Mouse (Mus musculus) forebrain, embryonic 13.5 days (tissue): ENCODE data around the gene Acer2. TPM values are rescaled to one million over a fixed set of nuclear protein-coding genes. Genes with fewer than 3 reads are reported as not detected.

Source experiments
- ATAC-seq: fragments of 200-750 bp; cut with Nextera tagmentation; 2 replicates; pipeline ENCODE4 v1.8.0; 2017
- H3K27ac ChIP-seq: fragments of 300-500 bp; sonication (generic); 2 replicates; pipeline ENCODE4 v1.5.1; 2015; ENCODE audit warnings: inconsistent platforms, mild to moderate bottlenecking, moderate library complexity
- H3K27me3 ChIP-seq: fragments of 300-500 bp; sonication (generic); 2 replicates; pipeline ENCODE4 v1.6.1; 2015; ENCODE audit warnings: mild to moderate bottlenecking, inconsistent platforms
- H3K36me3 ChIP-seq: fragments of 300-500 bp; sonication (generic); 2 replicates; pipeline ENCODE4 v1.6.1; 2015; ENCODE audit warnings: mild to moderate bottlenecking, inconsistent platforms; ENCODE audit not compliant: poor library complexity, severe bottlenecking
- H3K4me1 ChIP-seq: fragments of 300-500 bp; sonication (generic); 2 replicates; pipeline ENCODE4 v1.6.1; 2015; ENCODE audit warnings: inconsistent platforms
- H3K4me2 ChIP-seq: fragments of 300-500 bp; sonication (generic); 2 replicates; pipeline ENCODE4 v1.6.1; 2015; ENCODE audit warnings: inconsistent platforms, mild to moderate bottlenecking, moderate library complexity
- H3K4me3 ChIP-seq: fragments of 300-500 bp; sonication (generic); 2 replicates; pipeline ENCODE4 v1.5.1; 2015; ENCODE audit warnings: mild to moderate bottlenecking, inconsistent platforms
- H3K9ac ChIP-seq: fragments of 300-500 bp; sonication (generic); 2 replicates; pipeline ENCODE4 v1.6.1; 2015; ENCODE audit warnings: mild to moderate bottlenecking, inconsistent platforms
- H3K9me3 ChIP-seq: fragments of 300-500 bp; sonication (generic); replicated peaks from 2 replicates; pipeline ENCODE4 v1.6.1; 2016; ENCODE audit warnings: inconsistent platforms
- WGBS: fragments of 180-500 bp; shearing (Covaris S2); methylation state at CpG from one replicate; pipeline ENCODE4 v1.1.7; 2015; 5-methylcytosine and 5-hydroxymethylcytosine counted together
- polyA plus RNA-seq: library from polyadenylated mRNA; unstranded; fragments of >200 nt; fragmentation: Nextera tagmentation; extraction: Ambion mirVana; gene quantifications from 2 replicates; pipeline ENCODE4 v1.2.1, GENCODE M21; 2015

Gene Acer2
- polyA plus RNA-seq, 1 experiment from 2014 or later, result 10.9 TPM

DNA sequence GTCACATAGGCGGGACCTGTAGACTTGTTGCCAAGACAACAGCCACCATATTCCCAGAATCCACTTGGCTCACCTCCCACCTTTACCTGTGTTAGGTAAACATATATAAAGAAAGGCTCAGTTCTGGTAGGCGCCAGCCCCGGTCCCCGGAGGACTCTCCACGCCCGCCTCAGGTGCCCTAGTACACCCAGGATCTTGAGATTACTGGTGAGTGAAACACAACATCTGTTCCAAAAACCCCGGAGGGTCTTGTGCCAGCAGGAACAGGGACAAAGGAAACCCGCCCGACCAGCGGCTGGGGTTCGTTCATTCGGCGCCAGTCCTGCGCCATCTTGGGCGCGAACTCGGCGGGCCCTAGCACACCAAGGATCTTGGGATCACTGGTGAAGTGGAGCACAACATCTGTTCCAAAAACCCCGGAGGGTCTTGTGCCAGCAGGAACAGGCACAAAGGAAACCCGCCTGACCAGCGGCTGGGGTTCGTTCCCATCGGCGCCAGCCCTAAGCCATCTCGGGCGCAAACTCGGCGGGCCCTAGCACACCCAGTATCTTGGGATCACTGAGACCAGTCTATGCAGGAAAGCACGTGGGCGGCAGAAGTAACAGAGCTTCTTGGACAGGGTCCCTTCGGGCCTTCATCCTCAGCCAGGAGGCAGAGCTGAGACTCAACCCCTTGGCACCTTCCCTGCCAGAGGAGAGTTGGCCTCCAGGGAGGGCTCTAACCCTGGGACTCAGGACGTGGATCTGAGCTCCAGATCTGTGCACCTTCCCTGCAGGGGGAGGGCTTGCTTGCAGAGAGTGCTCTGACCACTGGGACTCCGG is 56.6 kb downstream of the Acer2 start:
- peak overlapping the region; percentile 66 for H3K4me2 ChIP-seq
- peak; percentile 82 for ATAC-seq
- H3K27me3 ChIP-seq, result no peaks in the 10 kb centered on the region
- peak overlapping the region; percentile 33; the same call in 1 of the 2 replicates for H3K27ac ChIP-seq
- H3K9ac ChIP-seq, result peak overlapping the region; percentile 71
- H3K4me1 ChIP-seq, result 0 out of 2 replicates have a peak, but pooled peaks cover 5% of the 10 kb centered on the region
- H3K4me3 ChIP-seq, result peak overlapping the region; percentile 47
- no peaks in the 10 kb centered on the region for H3K9me3 ChIP-seq
- 8% methylated on average over 33 of the region's 33 CpGs for WGBS
- no peaks in the 10 kb centered on the region for H3K36me3 ChIP-seq

DNA sequence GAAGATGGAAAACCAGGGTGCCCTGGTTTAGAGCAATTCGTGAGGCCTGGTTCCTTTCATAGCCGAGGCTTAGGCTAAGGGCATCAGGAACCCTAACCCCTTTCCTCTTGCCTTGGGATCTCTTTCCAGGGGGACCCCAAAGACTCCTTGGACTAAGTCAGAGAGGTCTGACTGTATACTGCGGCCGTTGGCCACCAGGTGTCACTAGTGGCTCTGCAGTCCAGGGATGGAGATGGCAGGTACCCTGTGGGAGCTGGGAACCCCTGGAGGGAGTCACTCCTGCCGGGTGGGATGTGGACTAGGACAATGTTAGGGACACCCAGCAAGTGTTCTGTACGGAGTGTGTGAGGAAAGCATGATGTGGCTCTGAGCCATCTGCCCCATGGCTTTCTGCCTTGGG is 58.8 kb downstream of the Acer2 start:
- H3K27me3 ChIP-seq, result no peaks in the 10 kb centered on the region
- 76% methylated on average over 6 of the region's 6 CpGs for WGBS
- H3K4me2 ChIP-seq, result no peak overlapping the region
- no peaks in the 10 kb centered on the region for H3K9me3 ChIP-seq
- ATAC-seq, result no peak
- H3K4me1 ChIP-seq, result 0 out of 2 replicates have a peak, but pooled peaks cover 5% of the 10 kb centered on the region
- H3K36me3 ChIP-seq, result no peaks in the 10 kb centered on the region
- H3K4me3 ChIP-seq, result no peak overlapping the region
- no peak overlapping the region for H3K27ac ChIP-seq
- no peak overlapping the region for H3K9ac ChIP-seq

DNA sequence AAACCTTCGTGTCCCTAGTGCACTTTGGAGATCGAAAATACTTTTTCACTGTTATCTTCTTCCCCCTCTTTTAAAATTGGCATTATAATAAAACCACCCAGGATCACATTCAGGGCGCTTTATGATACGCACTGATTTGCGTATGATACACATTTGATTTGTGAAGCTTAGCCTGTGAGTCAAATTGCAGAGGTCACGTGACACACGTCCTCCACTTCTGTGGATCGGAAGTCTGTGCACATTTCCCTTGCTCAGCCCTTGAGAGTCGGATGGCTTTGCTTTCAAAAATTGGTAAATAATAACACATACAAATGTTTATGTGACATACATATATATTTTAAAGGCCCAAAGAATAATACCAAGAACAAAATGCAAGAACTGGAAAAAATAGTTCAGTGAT is 62.0 kb downstream of the Acer2 start:
- 0 out of 2 replicates have a peak, but pooled peaks cover 2% of the 10 kb centered on the region for H3K4me1 ChIP-seq
- H3K9ac ChIP-seq, result no peak overlapping the region
- H3K27me3 ChIP-seq, result no peaks in the 10 kb centered on the region
- no peak overlapping the region for H3K27ac ChIP-seq
- no peaks in the 10 kb centered on the region for H3K36me3 ChIP-seq
- H3K9me3 ChIP-seq, result no peaks in the 10 kb centered on the region
- H3K4me2 ChIP-seq, result no peak overlapping the region
- H3K4me3 ChIP-seq, result no peak overlapping the region
- no peak for ATAC-seq
- WGBS, result 96% methylated on average over 9 of the region's 9 CpGs

DNA sequence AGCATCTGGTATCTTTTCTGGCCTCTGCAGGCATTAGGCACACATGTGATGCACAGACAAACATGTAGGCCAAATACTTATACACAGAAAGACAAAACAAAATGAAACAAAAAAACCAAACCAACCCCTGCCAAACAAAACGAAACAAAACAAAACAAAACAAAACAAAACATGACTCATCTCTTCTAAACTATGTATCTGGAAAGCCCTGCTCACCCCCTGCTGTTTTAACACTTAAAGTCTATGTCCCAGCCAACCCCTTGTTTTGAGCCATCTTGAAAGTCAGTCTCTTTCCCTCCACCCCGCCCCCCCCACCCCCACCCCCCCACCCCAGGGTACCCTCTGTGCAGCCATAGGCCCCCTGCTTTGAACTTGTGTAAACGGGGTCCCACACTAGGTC is 62.5 kb downstream of the Acer2 start:
- ATAC-seq, result no peak
- Histone ChIP-seq H3K27ac (no peak overlapping the region), H3K4me2 (no peak overlapping the region), H3K36me3 (no peaks in the 10 kb centered on the region), H3K4me3 (no peak overlapping the region), H3K9me3 (no peaks in the 10 kb centered on the region), H3K9ac (no peak overlapping the region), H3K27me3 (no peaks in the 10 kb centered on the region), H3K4me1 (no peaks in the 10 kb centered on the region)
- 63% methylated on average over 3 of the region's 3 CpGs for WGBS

DNA sequence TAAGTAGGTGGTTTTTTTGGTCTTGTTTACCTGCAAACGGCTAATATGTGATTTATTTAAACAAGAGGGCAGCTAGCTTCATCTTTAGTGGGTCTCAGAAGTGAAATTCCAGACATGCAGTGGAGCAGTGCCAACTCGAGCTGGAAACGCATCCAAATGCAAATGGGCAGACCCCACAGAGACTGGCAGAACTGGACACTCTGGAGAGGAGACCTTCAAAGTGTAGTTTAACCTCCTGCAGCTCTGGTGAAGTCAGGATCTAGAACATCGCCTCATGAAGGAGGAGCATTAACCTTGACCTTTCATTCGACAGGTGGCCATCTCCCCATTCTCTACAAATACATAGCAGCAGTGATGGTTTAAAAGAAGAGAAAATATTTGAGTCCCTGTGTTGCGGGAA is 68.5 kb downstream of the Acer2 start:
- H3K36me3 ChIP-seq, result no peaks in the 10 kb centered on the region
- no peak overlapping the region for H3K4me3 ChIP-seq
- H3K27ac ChIP-seq, result no peak overlapping the region
- no peak for ATAC-seq
- no peak overlapping the region for H3K4me2 ChIP-seq
- H3K27me3 ChIP-seq, result no peaks in the 10 kb centered on the region
- H3K9me3 ChIP-seq, result no peaks in the 10 kb centered on the region
- no peak overlapping the region for H3K9ac ChIP-seq
- no peaks in the 10 kb centered on the region for H3K4me1 ChIP-seq
- 82% methylated on average over 6 of the region's 6 CpGs for WGBS

DNA sequence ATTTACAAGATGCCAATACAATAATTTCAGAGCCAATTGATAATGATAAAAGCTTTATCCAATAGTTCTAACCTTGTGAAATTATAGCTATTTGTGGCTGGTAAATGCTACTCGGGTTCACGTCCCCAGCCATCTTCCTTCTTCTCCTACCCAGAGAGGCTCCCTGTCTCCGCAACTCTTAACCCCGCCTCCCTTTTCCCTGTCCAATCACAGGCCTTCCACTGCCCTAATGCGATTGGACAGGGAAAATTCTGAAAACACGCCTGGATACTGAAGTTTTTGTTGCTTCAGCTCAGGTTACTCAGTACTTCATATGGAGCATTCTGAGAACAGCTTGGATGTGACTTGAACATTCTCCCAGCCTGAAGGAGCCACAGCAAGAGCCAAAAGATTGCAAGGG is 69.1 kb downstream of the Acer2 start:
- Histone ChIP-seq H3K9me3 (no peaks in the 10 kb centered on the region), H3K9ac (no peak overlapping the region), H3K4me1 (no peaks in the 10 kb centered on the region), H3K4me2 (no peak overlapping the region), H3K36me3 (no peaks in the 10 kb centered on the region), H3K27ac (no peak overlapping the region), H3K27me3 (no peaks in the 10 kb centered on the region), H3K4me3 (no peak overlapping the region)
- 58% methylated on average over 6 of the region's 6 CpGs for WGBS
- no peak for ATAC-seq

DNA sequence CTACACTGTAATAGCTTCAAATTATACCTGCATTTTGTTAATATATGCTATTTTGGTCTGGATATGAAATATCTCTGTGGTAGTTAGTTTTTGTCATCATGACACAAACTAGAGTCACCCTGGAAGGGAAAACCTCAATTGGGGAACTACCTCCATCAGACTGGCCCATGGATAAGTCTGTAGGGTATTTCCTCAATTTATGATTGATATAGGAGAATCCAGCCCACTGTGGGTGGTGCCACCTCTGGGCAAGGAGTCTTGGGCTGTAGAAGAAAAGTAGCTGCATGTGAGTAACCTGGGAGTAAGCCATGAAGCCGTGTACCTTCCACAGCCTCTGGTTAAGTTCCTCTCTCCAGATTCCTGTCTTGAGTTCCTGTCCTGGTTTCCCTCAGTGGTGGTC is 74.6 kb downstream of the Acer2 start:
- Histone ChIP-seq H3K27me3 (no peaks in the 10 kb centered on the region), H3K4me2 (no peak overlapping the region), H3K9me3 (no peaks in the 10 kb centered on the region), H3K9ac (no peak overlapping the region), H3K27ac (no peak overlapping the region), H3K36me3 (no peaks in the 10 kb centered on the region), H3K4me1 (no peaks in the 10 kb centered on the region), H3K4me3 (no peak overlapping the region)
- no peak for ATAC-seq
- WGBS, result 100% methylated on average over 1 of the region's 1 CpGs

DNA sequence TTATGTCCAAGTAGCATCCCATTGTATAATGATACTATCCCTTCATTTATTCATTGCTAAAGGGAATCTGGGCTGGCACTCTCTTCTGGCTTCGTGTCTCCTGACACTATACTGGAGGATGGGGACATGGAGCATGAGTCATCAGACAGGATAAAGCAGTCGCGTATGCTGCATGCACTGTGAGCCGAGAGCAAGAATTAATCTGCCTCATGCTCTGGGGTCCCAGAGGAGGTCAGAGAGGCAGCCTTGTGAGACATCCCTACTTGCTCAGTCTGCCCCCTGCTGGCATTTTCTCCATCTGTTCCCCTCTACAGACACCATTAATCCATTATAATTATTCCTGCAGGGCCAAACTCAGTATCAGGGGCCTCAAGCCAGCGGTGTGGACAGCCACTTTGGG is 79.3 kb downstream of the Acer2 start:
- H3K27me3 ChIP-seq, result no peaks in the 10 kb centered on the region
- H3K4me2 ChIP-seq, result no peak overlapping the region
- H3K9me3 ChIP-seq, result no peaks in the 10 kb centered on the region
- no peaks in the 10 kb centered on the region for H3K36me3 ChIP-seq
- H3K9ac ChIP-seq, result no peak overlapping the region
- WGBS, result 61% methylated on average over 5 of the region's 5 CpGs
- H3K4me1 ChIP-seq, result 0 out of 2 replicates have a peak, but pooled peaks cover 3% of the 10 kb centered on the region
- no peak overlapping the region for H3K4me3 ChIP-seq
- ATAC-seq, result no peak
- no peak overlapping the region for H3K27ac ChIP-seq

DNA sequence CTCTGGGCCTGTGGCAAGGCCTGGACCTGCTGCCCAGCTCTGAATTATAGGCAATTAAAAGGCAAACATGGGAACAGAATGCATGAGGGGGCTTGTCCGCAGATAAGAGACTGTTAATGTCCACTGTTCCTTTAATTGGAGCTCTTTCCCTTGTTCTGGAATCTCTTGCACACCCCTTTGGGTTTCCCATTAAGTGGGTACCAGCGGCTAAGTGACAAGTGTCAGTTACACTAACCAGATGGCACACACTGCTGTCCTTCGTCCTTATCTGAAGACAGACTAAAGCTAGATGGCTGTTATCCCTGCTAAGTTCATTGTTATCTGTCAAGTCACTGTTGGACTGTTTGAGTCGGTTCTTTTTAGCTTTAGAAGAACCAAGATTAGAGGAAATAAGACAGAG is 81.3 kb downstream of the Acer2 start:
- Histone ChIP-seq H3K27me3 (no peaks in the 10 kb centered on the region), H3K4me1 (0 out of 2 replicates have a peak, but pooled peaks cover 3% of the 10 kb centered on the region)

DNA sequence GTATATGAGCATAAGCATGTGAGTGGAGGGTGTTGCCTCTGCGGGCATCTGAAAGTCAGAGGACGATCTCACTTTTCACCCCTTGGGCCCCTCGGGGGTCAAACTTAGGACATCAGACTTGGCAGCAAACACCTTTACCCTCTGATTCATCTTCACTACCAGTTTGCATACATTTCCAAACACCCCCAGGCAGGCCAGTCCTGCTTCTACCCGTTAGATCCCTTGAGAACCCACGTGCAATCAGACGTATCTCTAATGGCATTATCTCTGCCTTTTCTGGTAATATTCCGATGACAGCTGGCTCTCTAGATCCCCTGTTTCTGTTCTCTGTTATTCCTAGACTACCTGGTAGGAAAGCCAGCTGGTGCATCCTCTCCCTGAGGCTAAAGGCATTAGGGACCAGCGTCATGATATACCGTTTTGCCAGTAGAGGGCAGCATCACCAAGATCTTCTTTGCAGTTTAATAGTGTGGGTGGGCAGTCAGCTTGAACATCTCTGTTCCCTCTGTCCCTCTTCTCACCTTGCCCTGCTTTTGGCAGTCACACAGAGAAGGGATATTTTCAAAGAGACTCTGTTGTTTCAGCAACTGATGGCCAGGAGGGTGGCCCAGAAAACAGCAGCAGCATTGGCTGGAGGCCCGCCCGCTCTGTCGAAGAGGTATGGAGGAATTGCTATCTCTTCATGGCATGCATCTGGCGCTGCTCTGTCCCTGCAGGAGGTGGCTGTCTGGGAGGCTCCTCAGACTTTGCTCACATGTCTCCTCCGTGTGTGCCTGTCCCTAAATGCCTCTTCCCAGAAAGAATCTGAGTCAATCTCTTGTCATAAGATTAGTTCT is 83.6 kb downstream of the Acer2 start:
- WGBS, result 43% methylated on average over 14 of the region's 14 CpGs
- no peaks in the 10 kb centered on the region for H3K36me3 ChIP-seq
- H3K4me3 ChIP-seq, result no peak overlapping the region
- peak; percentile 84 for ATAC-seq
- H3K9ac ChIP-seq, result no peak overlapping the region
- H3K27me3 ChIP-seq, result no peaks in the 10 kb centered on the region
- H3K9me3 ChIP-seq, result no peaks in the 10 kb centered on the region
- no peak overlapping the region for H3K27ac ChIP-seq
- H3K4me2 ChIP-seq, result no peak overlapping the region
- 0 out of 2 replicates have a peak, but pooled peaks cover 3% of the 10 kb centered on the region for H3K4me1 ChIP-seq

More for the DNA sequence above, 81.3 kb downstream of the Acer2 start:
- Histone ChIP-seq H3K4me3 (no peak overlapping the region), H3K36me3 (no peaks in the 10 kb centered on the region), H3K27ac (no peak overlapping the region), H3K9me3 (no peaks in the 10 kb centered on the region), H3K4me2 (no peak overlapping the region), H3K9ac (no peak overlapping the region)
- no peak for ATAC-seq
- WGBS, result 80% methylated on average over 4 of the region's 4 CpGs

DNA sequence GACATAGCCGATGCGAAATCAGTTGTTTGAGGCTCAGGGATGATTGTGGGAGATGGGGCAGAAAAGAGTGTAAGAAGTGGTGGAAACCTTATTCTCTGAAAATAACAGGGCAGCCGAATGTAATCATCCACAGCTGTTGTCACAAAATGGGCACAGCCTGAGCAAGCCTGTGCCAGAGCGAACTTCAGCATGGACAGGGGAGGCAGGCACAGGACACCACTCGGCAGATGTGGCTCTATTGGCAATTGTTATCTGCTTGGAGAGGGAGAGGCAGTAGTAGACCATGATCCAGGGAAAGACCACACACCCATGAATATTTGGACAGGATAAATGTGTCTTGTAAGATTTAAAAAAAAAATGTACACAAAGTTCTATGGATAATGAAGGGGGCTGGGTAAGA is 103.1 kb downstream of the Acer2 start:
- WGBS, result 88% methylated on average over 5 of the region's 5 CpGs
- no peak overlapping the region for H3K4me3 ChIP-seq
- no peak overlapping the region for H3K9ac ChIP-seq
- no peak overlapping the region for H3K27ac ChIP-seq
- no peaks in the 10 kb centered on the region for H3K27me3 ChIP-seq
- H3K4me1 ChIP-seq, result no peaks in the 10 kb centered on the region
- H3K36me3 ChIP-seq, result no peaks in the 10 kb centered on the region
- no peak for ATAC-seq
- H3K4me2 ChIP-seq, result no peak overlapping the region
- H3K9me3 ChIP-seq, result peaks cover 6% of the 10 kb centered on the region; the same call in 1 of the 2 replicates
